Mouse (Mus musculus): ENCODE measurements at regions not wholly inside any gene's neighbourhood (a gene's known extent, or its start where the extent isn't known, plus 50 kb on each side); places are given as distances from the start of the nearest gene placed in this dataset.

DNA sequence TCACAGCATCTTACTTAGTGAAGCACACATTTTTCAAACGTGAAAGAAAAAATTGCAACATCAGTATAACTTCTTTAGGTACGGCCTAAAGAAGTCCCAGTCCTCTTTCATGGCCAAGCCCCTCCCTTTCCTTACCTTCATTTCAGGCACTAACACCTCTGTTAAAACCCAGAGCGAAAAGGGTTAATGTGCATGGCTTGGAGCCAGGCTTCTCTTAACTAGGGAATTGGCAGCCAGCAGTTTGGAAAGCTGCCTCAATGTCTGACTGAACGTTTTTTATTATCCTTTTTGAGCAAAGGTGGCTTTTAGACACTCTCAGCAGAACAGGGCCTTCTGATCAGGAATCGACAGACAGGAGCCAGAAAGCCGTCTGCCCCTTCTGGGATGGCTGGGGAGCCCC lies 726.4 kb upstream of the Sox9 start:
- Histone ChIP-seq H3K4me2 (replicated peaks) (peak overlapping the region; percentile 37), H3K9ac (no peak overlapping the region), H3K27ac (peak overlapping the region; percentile 86), H3K36me3 (no peaks in the 10 kb centered on the region), H3K27me3 (no peaks in the 10 kb centered on the region), H3K4me1 (peaks cover 21% of the 10 kb centered on the region), H3K4me3 (no peak overlapping the region), H3K9me3 (no peaks in the 10 kb centered on the region)
- 19% methylated on average over 6 of the region's 6 CpGs for WGBS
- peak; percentile 80 for ATAC-seq (ENCODE audit: low FRiP score, low read depth)

- Histone ChIP-seq H3K9ac (no peak overlapping the region), H3K4me1 (no peaks in the 10 kb centered on the region), H3K9me3 (peaks cover 3% of the 10 kb centered on the region; the same call in 1 of the 2 replicates), H3K27ac (no peak overlapping the region), H3K4me3 (no peak overlapping the region), H3K36me3 (no peaks in the 10 kb centered on the region), H3K27me3 (no peaks in the 10 kb centered on the region), H3K4me2 (replicated peaks) (no peak overlapping the region)
- 80% methylated on average over 3 of the region's 3 CpGs for WGBS
- ATAC-seq (ENCODE audit: low FRiP score, low read depth): no peak
Measured at GRCm38 (mm10) chr11:112067176-112067575, 714.8 kb upstream of the Sox9 start.

DNA sequence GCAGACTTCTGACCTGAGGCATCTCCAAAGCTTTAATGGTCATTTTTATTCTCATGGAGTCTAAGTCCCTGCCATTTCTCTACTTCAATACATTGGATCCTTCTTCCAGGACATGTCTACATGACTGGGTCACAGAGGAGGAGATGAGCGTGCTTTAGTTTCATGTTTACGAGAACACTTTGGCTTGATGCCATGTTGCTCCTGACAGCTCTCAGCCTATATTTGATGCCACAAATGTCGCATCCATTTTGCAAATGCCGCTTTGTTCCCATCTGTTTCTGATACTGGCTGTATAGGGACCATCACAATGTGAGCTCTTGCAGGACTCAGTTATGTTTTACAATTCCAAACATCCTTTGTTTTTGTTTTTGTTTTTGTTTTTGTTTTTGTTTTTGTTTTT lies 713.2 kb upstream of the Sox9 start:
- no peak for ATAC-seq (ENCODE audit: low FRiP score, low read depth)
- H3K4me1 ChIP-seq: peaks cover under 1% of the 10 kb centered on the region; the same call in 1 of the 2 replicates
- peaks cover 3% of the 10 kb centered on the region; the same call in 1 of the 2 replicates for H3K9me3 ChIP-seq
- H3K27me3 ChIP-seq: no peaks in the 10 kb centered on the region
- H3K4me3 ChIP-seq: no peak overlapping the region
- no peaks in the 10 kb centered on the region for H3K36me3 ChIP-seq
- no peak overlapping the region for H3K9ac ChIP-seq
- no peak overlapping the region for H3K4me2 ChIP-seq (replicated peaks)
- WGBS: 78% methylated on average over 4 of the region's 4 CpGs
- no peak overlapping the region for H3K27ac ChIP-seq

DNA sequence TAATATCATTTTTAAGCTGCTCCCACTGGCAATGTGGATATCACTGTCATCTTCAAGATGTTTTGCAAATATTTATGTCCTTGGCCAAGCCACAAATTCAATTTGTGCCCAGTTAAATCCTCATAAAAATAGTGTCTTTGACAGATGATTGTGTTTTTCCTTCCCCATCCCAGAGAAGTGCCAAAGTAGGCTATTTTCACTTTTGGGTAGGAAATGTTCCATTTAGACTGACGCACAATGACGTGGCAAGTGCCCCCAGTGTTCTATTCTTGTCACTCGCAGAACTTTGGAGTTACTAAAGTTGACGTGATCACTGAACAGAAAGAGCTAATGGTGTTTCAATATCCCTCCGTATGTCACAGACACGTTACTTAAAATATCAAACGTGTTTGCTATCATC lies 710.5 kb upstream of the Sox9 start:
- 85% methylated on average over 7 of the region's 7 CpGs for WGBS
- H3K27me3 ChIP-seq: no peaks in the 10 kb centered on the region
- no peak overlapping the region for H3K4me2 ChIP-seq (replicated peaks)
- H3K4me1 ChIP-seq: peaks cover 3% of the 10 kb centered on the region; the same call in 1 of the 2 replicates
- no peak overlapping the region for H3K9ac ChIP-seq
- peaks cover 3% of the 10 kb centered on the region; the same call in 1 of the 2 replicates for H3K9me3 ChIP-seq
- ATAC-seq (ENCODE audit: low FRiP score, low read depth): no peak
- H3K27ac ChIP-seq: no peak overlapping the region
- no peak overlapping the region for H3K4me3 ChIP-seq
- no peaks in the 10 kb centered on the region for H3K36me3 ChIP-seq

DNA sequence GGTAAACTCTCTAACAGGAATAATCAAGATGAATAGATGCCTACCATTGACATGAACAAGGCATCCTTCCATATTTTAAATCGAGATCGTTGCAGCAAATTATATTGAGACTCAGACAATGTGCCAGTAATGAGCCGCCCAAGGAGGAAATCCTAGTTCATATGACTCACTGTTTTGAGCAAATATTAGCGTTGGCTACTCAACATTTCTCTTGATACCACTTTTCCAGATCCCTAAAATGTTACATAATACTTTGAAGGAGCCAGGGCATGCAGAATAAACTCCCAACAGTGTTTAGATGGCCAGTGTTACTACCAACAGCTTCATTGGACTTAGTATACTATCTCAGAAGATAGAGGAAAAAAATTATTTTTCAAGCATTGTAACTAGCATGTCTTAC lies 700.6 kb upstream of the Sox9 start:
- no peak overlapping the region for H3K27ac ChIP-seq
- H3K4me1 ChIP-seq: no peaks in the 10 kb centered on the region
- no peaks in the 10 kb centered on the region for H3K27me3 ChIP-seq
- no peak overlapping the region for H3K4me3 ChIP-seq
- no peaks in the 10 kb centered on the region for H3K9me3 ChIP-seq
- H3K4me2 ChIP-seq (replicated peaks): no peak overlapping the region
- no peak for ATAC-seq (ENCODE audit: low FRiP score, low read depth)
- no peak overlapping the region for H3K9ac ChIP-seq
- 88% methylated on average over 4 of the region's 4 CpGs for WGBS
- H3K36me3 ChIP-seq: no peaks in the 10 kb centered on the region

DNA sequence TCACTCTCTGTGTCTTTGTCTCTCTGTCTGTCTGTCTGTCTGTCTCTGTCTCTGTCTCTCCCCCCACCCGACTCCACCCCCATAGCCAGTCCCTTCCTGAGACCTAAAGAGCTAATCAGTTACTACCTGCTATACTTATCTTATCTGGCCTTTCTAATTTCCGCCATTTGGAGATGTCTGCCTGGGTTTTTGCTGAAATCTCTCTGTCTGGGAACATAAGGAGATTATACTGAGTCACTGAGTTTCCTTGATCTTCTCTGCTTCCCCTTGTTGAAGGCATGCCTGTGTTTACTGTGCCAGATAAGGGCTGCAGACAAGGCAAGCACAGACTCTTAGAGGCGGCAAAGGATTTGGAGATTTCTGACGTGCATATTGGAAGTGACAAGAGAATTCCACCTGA lies 699.0 kb upstream of the Sox9 start:
- Histone ChIP-seq H3K4me3 (no peak overlapping the region), H3K27me3 (no peaks in the 10 kb centered on the region), H3K9me3 (no peaks in the 10 kb centered on the region), H3K9ac (no peak overlapping the region), H3K4me1 (no peaks in the 10 kb centered on the region), H3K36me3 (no peaks in the 10 kb centered on the region), H3K4me2 (replicated peaks) (no peak overlapping the region), H3K27ac (no peak overlapping the region)
- 33% methylated on average over 4 of the region's 4 CpGs for WGBS
- ATAC-seq (ENCODE audit: low FRiP score, low read depth): no peak

DNA sequence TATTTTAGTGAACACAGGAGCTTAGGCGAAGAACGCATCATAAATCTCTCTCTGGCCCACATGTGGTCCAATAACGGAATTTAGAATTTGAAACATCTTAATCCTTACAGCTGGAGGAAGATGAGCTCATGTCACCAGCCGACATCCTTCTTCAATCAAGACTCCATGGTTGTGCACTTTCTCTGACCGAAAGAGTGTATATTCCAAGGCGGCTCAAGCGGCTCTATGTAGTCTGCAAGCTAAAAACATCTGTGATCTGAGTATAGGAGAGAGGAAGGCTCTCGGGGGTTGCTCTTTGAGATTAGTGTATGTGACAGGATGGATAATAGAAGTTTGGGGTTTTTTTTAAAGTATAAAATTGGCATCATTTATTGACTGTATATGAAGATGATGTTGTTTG lies 689.9 kb upstream of the Sox9 start:
- Histone ChIP-seq H3K27ac (no peak overlapping the region), H3K4me3 (no peak overlapping the region), H3K36me3 (no peaks in the 10 kb centered on the region), H3K4me1 (0 out of 2 replicates have a peak, but pooled peaks cover 7% of the 10 kb centered on the region), H3K27me3 (no peaks in the 10 kb centered on the region), H3K9ac (no peak overlapping the region), H3K4me2 (replicated peaks) (no peak overlapping the region), H3K9me3 (no peaks in the 10 kb centered on the region)
- WGBS: 63% methylated on average over 8 of the region's 8 CpGs
- ATAC-seq (ENCODE audit: low FRiP score, low read depth): no peak

DNA sequence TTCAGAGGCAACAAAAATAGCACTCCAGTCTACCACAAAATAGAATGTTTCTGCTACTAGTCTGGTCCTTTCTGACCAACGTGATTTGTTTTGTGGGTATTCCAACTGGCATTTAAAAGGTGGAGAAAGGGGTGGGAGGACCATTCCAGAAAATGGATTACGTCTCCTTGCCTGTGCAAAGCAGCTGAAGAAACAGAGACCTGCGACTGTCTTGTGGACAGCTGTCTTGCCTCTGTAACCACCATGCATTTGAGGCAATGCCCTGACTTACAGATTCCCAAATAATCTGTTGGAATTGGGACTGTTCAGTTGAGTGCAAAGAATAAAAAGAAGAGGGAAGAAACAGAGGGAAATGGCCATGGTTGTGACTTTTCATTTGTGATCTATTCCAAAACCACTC lies 687.0 kb upstream of the Sox9 start:
- ATAC-seq (ENCODE audit: low FRiP score, low read depth): no peak
- Histone ChIP-seq H3K9ac (no peak overlapping the region), H3K27me3 (no peaks in the 10 kb centered on the region), H3K9me3 (no peaks in the 10 kb centered on the region), H3K4me2 (replicated peaks) (no peak overlapping the region), H3K36me3 (no peaks in the 10 kb centered on the region), H3K27ac (no peak overlapping the region), H3K4me3 (no peak overlapping the region), H3K4me1 (0 out of 2 replicates have a peak, but pooled peaks cover 7% of the 10 kb centered on the region)
- 40% methylated on average over 3 of the region's 3 CpGs for WGBS

DNA sequence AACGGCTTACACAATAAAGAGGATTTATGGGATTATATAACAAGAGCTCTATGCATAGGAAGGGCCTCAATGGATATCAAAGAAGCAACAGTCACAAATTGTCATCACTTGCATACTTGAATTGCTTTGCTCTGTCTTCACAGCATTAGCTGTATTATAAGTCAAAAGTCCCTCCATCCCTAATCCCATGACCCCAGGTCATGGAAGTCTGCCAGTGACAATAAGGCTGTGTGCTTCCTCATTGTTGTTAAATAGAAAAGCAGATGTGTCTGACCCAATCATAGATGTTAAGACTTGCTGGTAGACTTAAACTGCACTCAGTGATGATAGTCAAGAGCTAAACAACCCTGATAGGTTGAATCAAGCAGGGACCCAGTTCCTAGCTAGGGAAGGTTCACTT lies 683.9 kb upstream of the Sox9 start:
- no peaks in the 10 kb centered on the region for H3K9me3 ChIP-seq
- H3K4me2 ChIP-seq (replicated peaks): no peak overlapping the region
- no peak for ATAC-seq (ENCODE audit: low FRiP score, low read depth)
- 0 out of 2 replicates have a peak, but pooled peaks cover 7% of the 10 kb centered on the region for H3K4me1 ChIP-seq
- no peak overlapping the region for H3K9ac ChIP-seq
- no peaks in the 10 kb centered on the region for H3K36me3 ChIP-seq
- H3K4me3 ChIP-seq: no peak overlapping the region
- peaks cover 2% of the 10 kb centered on the region; the same call in 1 of the 2 replicates for H3K27me3 ChIP-seq
- no peak overlapping the region for H3K27ac ChIP-seq
- WGBS: 73% methylated on average over 1 of the region's 1 CpGs

DNA sequence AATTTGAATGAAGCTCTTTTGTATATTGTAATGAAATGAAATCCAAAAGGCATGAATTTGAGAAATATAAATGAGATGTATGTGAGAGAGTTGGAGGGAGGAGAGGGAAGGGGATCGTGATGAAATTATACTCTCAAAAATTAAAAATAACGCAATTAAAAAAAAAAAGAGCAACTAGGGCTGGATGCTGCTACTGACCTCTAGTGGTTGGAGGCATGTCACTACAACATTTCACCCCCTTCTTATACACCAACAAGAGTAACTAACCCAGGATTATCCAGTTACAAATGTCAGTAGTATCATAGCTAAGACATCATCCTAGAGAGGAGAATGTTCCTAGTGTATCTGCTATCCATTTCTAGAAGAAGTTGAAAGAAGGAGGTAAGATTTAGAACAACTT lies 678.8 kb upstream of the Sox9 start:
- no peak overlapping the region for H3K27ac ChIP-seq
- H3K4me1 ChIP-seq: peaks cover 19% of the 10 kb centered on the region
- 41% methylated on average over 2 of the region's 2 CpGs for WGBS

GRCm38 (mm10) chr11:112106891-112107290 lies 675.1 kb upstream of the Sox9 start:
- 39% methylated on average over 4 of the region's 4 CpGs for WGBS
- no peak for ATAC-seq (ENCODE audit: low FRiP score, low read depth)

More for the DNA sequence above, 678.8 kb upstream of the Sox9 start:
- Histone ChIP-seq H3K27me3 (peaks cover 2% of the 10 kb centered on the region; the same call in 1 of the 2 replicates), H3K4me3 (no peak overlapping the region), H3K4me2 (replicated peaks) (no peak overlapping the region), H3K9ac (no peak overlapping the region), H3K9me3 (no peaks in the 10 kb centered on the region), H3K36me3 (no peaks in the 10 kb centered on the region)
- no peak for ATAC-seq (ENCODE audit: low FRiP score, low read depth)

DNA sequence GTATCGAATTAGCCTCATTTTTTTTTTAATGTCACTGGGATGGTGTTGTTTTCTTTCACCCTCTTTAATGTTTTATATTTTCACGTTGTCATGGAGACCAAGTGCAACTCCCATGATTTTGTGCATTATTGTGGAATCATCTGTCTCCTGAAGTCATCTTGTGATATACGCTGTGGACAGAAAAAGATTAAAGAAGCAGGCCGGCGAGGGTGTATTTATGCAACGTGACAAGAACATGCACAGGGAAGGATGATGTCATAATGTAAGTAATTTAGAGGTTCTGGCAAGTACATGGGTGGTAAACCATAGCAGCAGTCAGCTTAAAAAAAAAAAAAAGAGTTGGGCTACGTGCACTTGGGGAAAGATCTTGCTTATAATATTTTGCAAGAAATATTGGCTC lies 674.7 kb upstream of the Sox9 start:
- H3K4me2 ChIP-seq (replicated peaks): no peak overlapping the region
- H3K9ac ChIP-seq: no peak overlapping the region
- H3K4me1 ChIP-seq: peaks cover 24% of the 10 kb centered on the region
- 48% methylated on average over 7 of the region's 7 CpGs for WGBS
- H3K9me3 ChIP-seq: no peaks in the 10 kb centered on the region
- H3K27ac ChIP-seq: peak overlapping the region; percentile 45; the same call in 1 of the 2 replicates
- no peaks in the 10 kb centered on the region for H3K36me3 ChIP-seq
- H3K27me3 ChIP-seq: peaks cover 10% of the 10 kb centered on the region; the same call in 1 of the 2 replicates
- no peak overlapping the region for H3K4me3 ChIP-seq
- ATAC-seq (ENCODE audit: low FRiP score, low read depth): no peak

More at GRCm38 (mm10) chr11:112106891-112107290, 675.1 kb upstream of the Sox9 start:
- Histone ChIP-seq H3K27ac (no peak overlapping the region), H3K36me3 (no peaks in the 10 kb centered on the region), H3K9ac (no peak overlapping the region), H3K9me3 (no peaks in the 10 kb centered on the region), H3K4me1 (peaks cover 24% of the 10 kb centered on the region), H3K4me3 (no peak overlapping the region), H3K4me2 (replicated peaks) (no peak overlapping the region), H3K27me3 (peaks cover 10% of the 10 kb centered on the region; the same call in 1 of the 2 replicates)

DNA sequence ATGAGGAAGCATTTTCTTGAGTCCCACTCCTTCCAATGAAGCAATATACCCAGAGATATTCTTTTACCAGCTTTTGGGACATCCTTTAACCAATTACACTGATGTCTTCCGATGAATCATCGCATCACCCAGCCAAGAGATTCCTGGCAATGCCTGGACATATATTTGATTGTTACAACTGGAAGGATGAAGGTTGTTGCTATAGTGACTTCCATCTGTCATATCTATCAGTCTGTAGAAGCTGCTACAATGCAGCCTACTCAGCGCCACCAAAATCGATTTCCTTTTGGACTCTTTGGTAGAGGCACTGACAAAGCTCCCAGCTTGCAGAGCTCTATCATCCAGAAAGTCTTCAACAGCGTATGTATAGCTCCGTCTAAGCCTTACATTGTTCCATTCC lies 661.0 kb upstream of the Sox9 start:
- no peaks in the 10 kb centered on the region for H3K36me3 ChIP-seq

More for the DNA sequence above, 661.0 kb upstream of the Sox9 start:
- no peaks in the 10 kb centered on the region for H3K9me3 ChIP-seq
- no peak for ATAC-seq (ENCODE audit: low FRiP score, low read depth)
- H3K27ac ChIP-seq: no peak overlapping the region
- no peak overlapping the region for H3K4me2 ChIP-seq (replicated peaks)
- no peak overlapping the region for H3K9ac ChIP-seq
- H3K4me3 ChIP-seq: no peak overlapping the region
- H3K27me3 ChIP-seq: no peaks in the 10 kb centered on the region
- H3K4me1 ChIP-seq: 0 out of 2 replicates have a peak, but pooled peaks cover 6% of the 10 kb centered on the region
- WGBS: 86% methylated on average over 6 of the region's 6 CpGs
